Mouse (Mus musculus) embryonic facial prominence, embryonic 12.5 days (tissue): Measurements from ENCODE around the gene Nacc2. TPM values are rescaled to one million over a fixed set of nuclear protein-coding genes. Genes with fewer than 3 reads are reported as not detected.

Experiments used
- ATAC-seq: fragments of 200-750 bp; cut with Nextera tagmentation; 2 replicates; pipeline ENCODE4 v1.8.0; 2017; ENCODE audit not compliant: insufficient number of reproducible peaks, insufficient read depth, low FRiP score, low TSS enrichment
- H3K27ac ChIP-seq: fragments of 300-500 bp; sonication (generic); 2 replicates; pipeline ENCODE4 v1.5.1; 2016; ENCODE audit warnings: mild to moderate bottlenecking
- H3K27me3 ChIP-seq: fragments of 300-500 bp; sonication (generic); 2 replicates; pipeline ENCODE4 v1.6.1; 2016; ENCODE audit warnings: mild to moderate bottlenecking, moderate library complexity
- H3K36me3 ChIP-seq: fragments of 300-500 bp; sonication (generic); 2 replicates; pipeline ENCODE4 v1.6.1; 2016; ENCODE audit warnings: mild to moderate bottlenecking
- H3K4me1 ChIP-seq: fragments of 300-500 bp; sonication (generic); 2 replicates; pipeline ENCODE4 v1.6.1; 2016
- H3K4me2 ChIP-seq: fragments of 300-500 bp; sonication (generic); replicated peaks from 2 replicates; pipeline ENCODE4 v1.6.1; 2016; ENCODE audit warnings: mild to moderate bottlenecking, moderate library complexity
- H3K4me3 ChIP-seq: fragments of 300-500 bp; sonication (generic); 2 replicates; pipeline ENCODE4 v1.5.1; 2016; ENCODE audit warnings: mild to moderate bottlenecking
- H3K9ac ChIP-seq: fragments of 300-500 bp; sonication (generic); 2 replicates; pipeline ENCODE4 v1.6.1; 2016; ENCODE audit warnings: mild to moderate bottlenecking, moderate library complexity
- H3K9me3 ChIP-seq: fragments of 300-500 bp; sonication (generic); 2 replicates; pipeline ENCODE4 v1.6.1; 2016; ENCODE audit warnings: mild to moderate bottlenecking, moderate library complexity
- WGBS: fragments of 180-500 bp; shearing (Covaris S2); methylation state at CpG from one replicate; pipeline ENCODE4 v1.1.7; 2016; 5-methylcytosine and 5-hydroxymethylcytosine counted together
- polyA plus RNA-seq: library from polyadenylated mRNA; unstranded; fragments of >200 nt; fragmentation: Nextera tagmentation; extraction: Ambion mirVana; gene quantifications from 2 replicates; pipeline ENCODE4 v1.2.1, GENCODE M21; 2016

Nacc2 gene
- polyA plus RNA-seq, 1 experiment from 2014 or later: 6.8 TPM

- no peak overlapping the region for H3K9ac ChIP-seq
- no peak overlapping the region for H3K27ac ChIP-seq
- no peak for ATAC-seq
- no peak overlapping the region for H3K4me2 ChIP-seq
- no peaks in the 10 kb centered on the region for H3K36me3 ChIP-seq
- no peak overlapping the region for H3K4me3 ChIP-seq
- H3K27me3 ChIP-seq: no peaks in the 10 kb centered on the region
- H3K4me1 ChIP-seq: peaks cover 9% of the 10 kb centered on the region; the same call in 1 of the 2 replicates
- H3K9me3 ChIP-seq: no peaks in the 10 kb centered on the region
- 32% methylated on average over 7 of the region's 7 CpGs for WGBS
These were observed 24.8 kb upstream of the Nacc2 start for GRCm38 (mm10) chr2:26147706-26148370.

- 63% methylated on average over 7 of the region's 7 CpGs for WGBS
These were observed 23.5 kb upstream of the Nacc2 start for GRCm38 (mm10) chr2:26146337-26147042.

GRCm38 (mm10) chr2:26145113-26145512 lies 22.1 kb upstream of the Nacc2 start:
- no peak overlapping the region for H3K9ac ChIP-seq
- H3K27ac ChIP-seq: no peak overlapping the region
- no peak for ATAC-seq
- H3K4me1 ChIP-seq: peaks cover 13% of the 10 kb centered on the region
- H3K4me3 ChIP-seq: no peak overlapping the region
- no peaks in the 10 kb centered on the region for H3K27me3 ChIP-seq
- 83% methylated on average over 4 of the region's 4 CpGs for WGBS
- H3K4me2 ChIP-seq: no peak overlapping the region
- no peaks in the 10 kb centered on the region for H3K9me3 ChIP-seq
- H3K36me3 ChIP-seq: no peaks in the 10 kb centered on the region

More at GRCm38 (mm10) chr2:26146337-26147042, 23.5 kb upstream of the Nacc2 start:
- Histone ChIP-seq H3K4me3 (no peak overlapping the region), H3K36me3 (no peaks in the 10 kb centered on the region), H3K9ac (no peak overlapping the region), H3K4me2 (no peak overlapping the region), H3K27ac (no peak overlapping the region), H3K27me3 (no peaks in the 10 kb centered on the region), H3K9me3 (no peaks in the 10 kb centered on the region), H3K4me1 (peaks cover 9% of the 10 kb centered on the region; the same call in 1 of the 2 replicates)
- ATAC-seq: no peak

GRCm38 (mm10) chr2:26144331-26144730 lies 21.3 kb upstream of the Nacc2 start:
- WGBS: 74% methylated on average over 4 of the region's 4 CpGs
- Histone ChIP-seq H3K27ac (no peak overlapping the region), H3K9ac (no peak overlapping the region), H3K4me2 (no peak overlapping the region), H3K4me3 (no peak overlapping the region), H3K27me3 (no peaks in the 10 kb centered on the region), H3K4me1 (peaks cover 15% of the 10 kb centered on the region), H3K36me3 (no peaks in the 10 kb centered on the region), H3K9me3 (no peaks in the 10 kb centered on the region)
- ATAC-seq: no peak

- Histone ChIP-seq H3K4me1 (peaks cover 23% of the 10 kb centered on the region), H3K4me3 (no peak overlapping the region), H3K9me3 (no peaks in the 10 kb centered on the region), H3K4me2 (no peak overlapping the region), H3K36me3 (peaks cover under 1% of the 10 kb centered on the region; the same call in 1 of the 2 replicates), H3K27me3 (no peaks in the 10 kb centered on the region), H3K9ac (no peak overlapping the region), H3K27ac (no peak overlapping the region)
- WGBS: 69% methylated on average over 2 of the region's 2 CpGs
- ATAC-seq: no peak
These were observed 20.5 kb upstream of the Nacc2 start for GRCm38 (mm10) chr2:26143556-26143955.

GRCm38 (mm10) chr2:26142986-26143385 lies 20.0 kb upstream of the Nacc2 start:
- H3K9ac ChIP-seq: no peak overlapping the region
- no peaks in the 10 kb centered on the region for H3K9me3 ChIP-seq
- no peaks in the 10 kb centered on the region for H3K27me3 ChIP-seq
- peaks cover 24% of the 10 kb centered on the region for H3K4me1 ChIP-seq
- whole genome bisulfite sequencing: 79% methylated on average over 3 of the region's 3 CpGs
- H3K36me3 ChIP-seq: peaks cover 5% of the 10 kb centered on the region
- no peak overlapping the region for H3K4me3 ChIP-seq
- no peak for ATAC-seq
- H3K4me2 ChIP-seq: no peak overlapping the region
- no peak overlapping the region for H3K27ac ChIP-seq

GRCm38 (mm10) chr2:26141893-26142635 lies 19.0 kb upstream of the Nacc2 start:
- 62% methylated on average over 12 of the region's 12 CpGs for WGBS
- Histone ChIP-seq H3K27ac (no peak overlapping the region), H3K4me3 (no peak overlapping the region), H3K9ac (no peak overlapping the region), H3K4me2 (no peak overlapping the region), H3K36me3 (peaks cover 5% of the 10 kb centered on the region), H3K27me3 (no peaks in the 10 kb centered on the region), H3K9me3 (no peaks in the 10 kb centered on the region), H3K4me1 (peaks cover 17% of the 10 kb centered on the region)
- ATAC-seq: no peak

- Histone ChIP-seq H3K9ac (peak overlapping the region; percentile 89), H3K27ac (peak overlapping the region; percentile 88), H3K4me3 (peak overlapping the region; percentile 83), H3K4me1 (peaks cover 17% of the 10 kb centered on the region), H3K27me3 (no peaks in the 10 kb centered on the region), H3K4me2 (peak overlapping the region; percentile 92), H3K36me3 (peaks cover 5% of the 10 kb centered on the region), H3K9me3 (no peaks in the 10 kb centered on the region)
- no peak for ATAC-seq
- 17% methylated on average over 6 of the region's 6 CpGs for WGBS
These were observed 17.9 kb upstream of the Nacc2 start for GRCm38 (mm10) chr2:26140903-26141302.

- peak overlapping the region; percentile 92 for H3K4me2 ChIP-seq
- peak overlapping the region; percentile 83 for H3K4me3 ChIP-seq
- ATAC-seq: peak; percentile 83
- peak overlapping the region; percentile 88 for H3K27ac ChIP-seq
- H3K36me3 ChIP-seq: peaks cover 5% of the 10 kb centered on the region
- no peaks in the 10 kb centered on the region for H3K27me3 ChIP-seq
- H3K4me1 ChIP-seq: peaks cover 17% of the 10 kb centered on the region
- no peaks in the 10 kb centered on the region for H3K9me3 ChIP-seq
- peak overlapping the region; percentile 89 for H3K9ac ChIP-seq
- WGBS: under 1% methylated on average over 60 of the region's 60 CpGs
These were observed 17.3 kb upstream of the Nacc2 start for GRCm38 (mm10) chr2:26140292-26140819.

GRCm38 (mm10) chr2:26139545-26140206 lies 16.7 kb upstream of the Nacc2 start:
- ATAC-seq: peak; percentile 64
- peak overlapping the region; percentile 89 for H3K9ac ChIP-seq
- peaks cover 5% of the 10 kb centered on the region for H3K36me3 ChIP-seq
- WGBS: under 1% methylated on average over 60 of the region's 60 CpGs
- H3K4me3 ChIP-seq: peak overlapping the region; percentile 83
- H3K9me3 ChIP-seq: no peaks in the 10 kb centered on the region
- H3K27ac ChIP-seq: peak overlapping the region; percentile 88
- no peaks in the 10 kb centered on the region for H3K27me3 ChIP-seq
- peak overlapping the region; percentile 92 for H3K4me2 ChIP-seq
- H3K4me1 ChIP-seq: peaks cover 17% of the 10 kb centered on the region

- H3K27me3 ChIP-seq: no peaks in the 10 kb centered on the region
- ATAC-seq: no peak
- peak overlapping the region; percentile 92 for H3K4me2 ChIP-seq
- peak overlapping the region; percentile 89 for H3K9ac ChIP-seq
- H3K36me3 ChIP-seq: peaks cover 5% of the 10 kb centered on the region
- 55% methylated on average over 7 of the region's 7 CpGs for WGBS
- peak overlapping the region; percentile 88 for H3K27ac ChIP-seq
- no peaks in the 10 kb centered on the region for H3K9me3 ChIP-seq
- H3K4me1 ChIP-seq: peaks cover 17% of the 10 kb centered on the region
- peak overlapping the region; percentile 83 for H3K4me3 ChIP-seq
These were observed 16.1 kb upstream of the Nacc2 start for GRCm38 (mm10) chr2:26139034-26139544.
